Mouse (Mus musculus) brain, embryonic 14.5 days (tissue): ENCODE data around the gene Emx2.

ENCODE experiments used
- CTCF ChIP-seq: fragments of 200-500 bp; IDR thresholded peaks from 2 replicates; pipeline ENCODE4 v1.5.1; 2012; ENCODE audit warnings: inconsistent platforms, mild to moderate bottlenecking, moderate library complexity, borderline replicate concordance; ENCODE audit not compliant: insufficient read depth, insufficient read length; ENCODE audit errors: extremely low read depth
- POLR2A ChIP-seq: fragments of 200-500 bp; IDR thresholded peaks from 2 replicates; pipeline ENCODE4 v1.6.1; 2012; ENCODE audit warnings: mild to moderate bottlenecking, inconsistent platforms, borderline replicate concordance; ENCODE audit not compliant: poor library complexity, insufficient read depth, insufficient read length, severe bottlenecking; ENCODE audit errors: extremely low read depth

DNA sequence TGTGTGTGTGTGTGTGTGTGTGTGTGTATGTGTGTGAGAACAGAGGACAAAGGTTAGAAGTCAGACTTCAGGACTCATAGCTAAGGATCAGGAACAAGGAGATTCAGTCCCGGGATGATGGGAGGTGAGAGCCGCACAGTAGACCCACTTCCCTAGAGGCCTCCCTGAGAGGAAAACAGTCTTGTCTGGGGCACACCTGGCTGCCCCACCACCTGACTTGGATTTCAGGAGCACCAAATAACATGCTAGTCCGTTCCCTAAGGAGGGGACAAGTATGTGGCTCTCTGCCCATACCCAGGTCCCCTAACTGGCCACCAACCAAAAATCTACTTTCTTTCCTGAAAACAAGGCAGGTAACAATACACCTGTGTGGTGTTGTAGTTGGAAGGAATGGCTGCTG lies 22.4 kb downstream of the Emx2 start:
- no peak for TF ChIP-seq CTCF
- TF ChIP-seq POLR2A = no peak
